8 mouse cellular contexts compared by ENCODE assay signal in the genomic region with DNA sequence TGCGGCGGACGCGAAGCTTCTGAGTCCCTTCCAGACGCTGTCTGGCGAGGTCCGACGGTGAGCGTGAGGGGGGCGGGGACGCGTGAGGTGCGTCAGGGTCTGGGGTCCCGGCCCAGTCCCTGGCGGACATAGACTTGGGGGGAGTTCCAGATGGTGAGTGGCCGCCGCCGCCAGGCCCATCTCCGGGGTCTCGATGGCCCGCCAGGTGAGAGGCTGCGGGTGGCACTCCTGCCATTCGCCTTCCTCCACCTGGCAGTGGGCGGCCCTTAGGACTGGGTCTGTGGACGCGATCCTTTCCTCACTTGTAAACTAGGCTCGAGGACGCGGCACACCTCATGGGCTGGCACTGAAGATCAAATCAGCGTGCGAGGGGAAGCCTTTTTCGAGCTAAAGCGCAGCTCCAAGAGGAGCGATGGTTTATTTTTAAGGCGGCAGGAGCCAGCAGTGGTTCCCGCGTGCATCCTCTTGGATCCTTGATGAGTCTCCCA. TPM values are rescaled to one million over a fixed set of nuclear protein-coding genes. Genes with fewer than 3 reads are reported as not detected.
DNase-seq lines count a peak whose midpoint lies in the region; ATAC-seq and TF ChIP-seq lines count a peak whose summit lies in the region.

No protein-coding gene starts in this region.

- WGBS in heart, embryonic 10.5 days = 0% methylated on average over 37 of the region's 37 CpGs
- 0% methylated on average over 37 of the region's 37 CpGs for WGBS in hindbrain, embryonic 11.5 days
- under 1% methylated on average over 29 of the region's 37 CpGs for WGBS in limb, embryonic 14.5 days
- under 1% methylated on average over 37 of the region's 37 CpGs for WGBS in midbrain, embryonic 14.5 days

- H3K36me3 ChIP-seq in heart, embryonic 10.5 days = peaks cover 28% of the 10 kb centered on the region
- peaks cover 34% of the 10 kb centered on the region for H3K36me3 ChIP-seq in C2C12 (ENCODE audit: control insufficient read depth, insufficient read depth)
- H3K36me3 ChIP-seq in hindbrain, embryonic 11.5 days (ENCODE audit: control insufficient read depth, insufficient read depth, low read length) = peaks cover 10% of the 10 kb centered on the region
- peaks cover 34% of the 10 kb centered on the region for H3K36me3 ChIP-seq in limb, embryonic 14.5 days (ENCODE audit: control insufficient read depth, insufficient read depth, low read length)
- peaks cover 18% of the 10 kb centered on the region; the same call in 1 of the 2 replicates for H3K36me3 ChIP-seq in midbrain, embryonic 14.5 days (ENCODE audit: control insufficient read depth, insufficient read depth, low read length)

- peak; percentile 94 for ATAC-seq in hindbrain, embryonic 11.5 days (ENCODE audit: low FRiP score)
- peak; percentile 81 for ATAC-seq in limb, embryonic 14.5 days (ENCODE audit: low FRiP score, low read depth)
- peak; percentile 88 for ATAC-seq in midbrain, embryonic 14.5 days (ENCODE audit: low FRiP score, low TSS enrichment)

- H3K4me1 ChIP-seq in heart, embryonic 10.5 days = peaks cover 10% of the 10 kb centered on the region
- H3K4me1 ChIP-seq in hindbrain, embryonic 11.5 days (replicated peaks; ENCODE audit: control insufficient read depth, insufficient read depth, low read length) = no peaks in the 10 kb centered on the region
- H3K4me1 ChIP-seq in limb, embryonic 14.5 days (ENCODE audit: control insufficient read depth, insufficient read depth, low read length) = peaks cover 4% of the 10 kb centered on the region; the same call in 1 of the 2 replicates
- peaks cover 13% of the 10 kb centered on the region for H3K4me1 ChIP-seq in midbrain, embryonic 14.5 days (ENCODE audit: control insufficient read depth, insufficient read depth, low read length)

- TF ChIP-seq POLR2A in limb, embryonic 14.5 days (IDR thresholded peaks at IDR 0.05; ENCODE audit: borderline replicate concordance, extremely low read depth, insufficient read depth, insufficient read length) = no peak

- peak overlapping the region; percentile 77 for H3ac ChIP-seq in C2C12 (ENCODE audit: control insufficient read depth, insufficient read length, low read depth)

- H3K9ac ChIP-seq in hindbrain, embryonic 11.5 days (ENCODE audit: low read depth, low read length) = peak overlapping the region; percentile 83
- H3K9ac ChIP-seq in limb, embryonic 14.5 days (ENCODE audit: low read depth, low read length, severe bottlenecking) = peak overlapping the region; percentile 74
- H3K9ac ChIP-seq in midbrain, embryonic 14.5 days (replicated peaks; ENCODE audit: low read length) = peak overlapping the region; percentile 83

- DNase-seq in heart, embryonic 10.5 days (ENCODE audit: low spot score) = peak; percentile 79
- no peak for DNase-seq in heart, adult 18-20 months
- peak; percentile 45 for DNase-seq in c-Kit-positive CD71-positive TER-119-positive erythroid progenitor cells, embryonic 14.5 days (ENCODE audit: low spot score)
- DNase-seq in hindbrain, embryonic 11.5 days (ENCODE audit: low spot score) = no peak
- DNase-seq in limb, embryonic 14.5 days (ENCODE audit: low spot score) = peak; percentile 20
- peak; percentile 68 for DNase-seq in midbrain, embryonic 14.5 days
- DNase-seq in adrenal gland, adult 2 months = no peak

- H3K79me2 ChIP-seq in C2C12 (ENCODE audit: control insufficient read depth, insufficient read depth) = peaks cover 71% of the 10 kb centered on the region

- no peak for TF ChIP-seq CTCF in C2C12 (IDR thresholded peaks at IDR 0.05; ENCODE audit: control insufficient read depth, insufficient read depth, insufficient read length)

- H3K27ac ChIP-seq in heart, embryonic 10.5 days = peak overlapping the region; percentile 92
- H3K27ac ChIP-seq in hindbrain, embryonic 11.5 days (ENCODE audit: low read depth, low read length) = peak overlapping the region; percentile 74
- H3K27ac ChIP-seq in limb, embryonic 14.5 days (replicated peaks; ENCODE audit: low read depth, low read length) = peak overlapping the region; percentile 39
- H3K27ac ChIP-seq in midbrain, embryonic 14.5 days (replicated peaks; ENCODE audit: low read depth, low read length) = peak overlapping the region; percentile 90

- H3K27me3 ChIP-seq in heart, embryonic 10.5 days (ENCODE audit: insufficient read depth, poor library complexity, severe bottlenecking) = no peaks in the 10 kb centered on the region
- H3K27me3 ChIP-seq in C2C12 (ENCODE audit: control insufficient read depth, insufficient read depth, insufficient read length) = no peaks in the 10 kb centered on the region
- no peaks in the 10 kb centered on the region for H3K27me3 ChIP-seq in hindbrain, embryonic 11.5 days (ENCODE audit: control insufficient read depth, insufficient read depth, low read length)
- H3K27me3 ChIP-seq in limb, embryonic 14.5 days (ENCODE audit: control insufficient read depth, insufficient read depth, low read length) = no peaks in the 10 kb centered on the region
- H3K27me3 ChIP-seq in midbrain, embryonic 14.5 days (ENCODE audit: control insufficient read depth, insufficient read depth, low read length) = no peaks in the 10 kb centered on the region

- H3K9me3 ChIP-seq in heart, embryonic 10.5 days = no peaks in the 10 kb centered on the region
- H3K9me3 ChIP-seq in hindbrain, embryonic 11.5 days (ENCODE audit: control insufficient read depth, low read length) = no peaks in the 10 kb centered on the region
- no peaks in the 10 kb centered on the region for H3K9me3 ChIP-seq in limb, embryonic 14.5 days (ENCODE audit: control insufficient read depth, low read length)
- no peaks in the 10 kb centered on the region for H3K9me3 ChIP-seq in midbrain, embryonic 14.5 days (ENCODE audit: control insufficient read depth, low read length)

- peak overlapping the region; percentile 71 for H3K4me2 ChIP-seq in hindbrain, embryonic 11.5 days (replicated peaks; ENCODE audit: low read depth, low read length)
- peak overlapping the region; percentile 87 for H3K4me2 ChIP-seq in limb, embryonic 14.5 days (replicated peaks; ENCODE audit: low read depth, low read length, severe bottlenecking)
- H3K4me2 ChIP-seq in midbrain, embryonic 14.5 days (ENCODE audit: low read length) = peak overlapping the region; percentile 79

- peak overlapping the region; percentile 93 for H3K4me3 ChIP-seq in heart, embryonic 10.5 days
- peak overlapping the region; percentile 95 for H3K4me3 ChIP-seq in C2C12 (ENCODE audit: insufficient read depth, poor library complexity, severe bottlenecking)
- peak overlapping the region; percentile 84 for H3K4me3 ChIP-seq in hindbrain, embryonic 11.5 days (ENCODE audit: low read depth, low read length)
- H3K4me3 ChIP-seq in limb, embryonic 14.5 days (replicated peaks; ENCODE audit: low read length) = peak overlapping the region; percentile 70
- peak overlapping the region; percentile 83 for H3K4me3 ChIP-seq in midbrain, embryonic 14.5 days (replicated peaks; ENCODE audit: low read depth, low read length)

- peaks cover 48% of the 10 kb centered on the region for H3K79me3 ChIP-seq in C2C12 (ENCODE audit: low read depth)

TF ChIP-seq in C2C12, 6 proteins besides CTCF, POLR2A, EP300 and RAD21:
- TF ChIP-seq MYOG (IDR thresholded peaks at IDR 0.05; ENCODE audit: control insufficient read depth, extremely low read depth, insufficient read length) = no peak
- no peak for TF ChIP-seq CEBPB (IDR thresholded peaks at IDR 0.05; ENCODE audit: low read depth)
- no peak for TF ChIP-seq MAX (IDR thresholded peaks at IDR 0.05)
- no peak for TF ChIP-seq MYOD1 (IDR thresholded peaks at IDR 0.05; ENCODE audit: control insufficient read depth, insufficient read length, low read depth)
- TF ChIP-seq FOSL1 (IDR thresholded peaks at IDR 0.05; ENCODE audit: insufficient read depth, low read length, poor library complexity, severe bottlenecking) = no peak
- no peak for TF ChIP-seq USF1 (IDR thresholded peaks at IDR 0.05; ENCODE audit: low read depth)

RNA-seq across cellular contexts. Expression of a gene that starts 0.4 kb away (rescaled TPM):
- polyA plus RNA-seq in heart, embryonic 10.5 days (2016; fragmentation: Nextera tagmentation; extraction: Ambion mirVana) = 2.1 and 2.2 TPM in 2 replicates
- total RNA-seq in heart, adult 18-20 months (2021) = 10 to 100 TPM; 13.1 to 14.0 TPM
- 3.8 TPM for polyA plus RNA-seq in C2C12 (2012; fragmentation: generic; extraction: Trizol)
- polyA plus RNA-seq in hindbrain, embryonic 11.5 days (2014; fragmentation: Nextera tagmentation; extraction: Ambion mirVana) = 4.6 and 8.7 TPM in 2 replicates
- polyA plus RNA-seq in limb, embryonic 14.5 days (2012; rRNA removed) = 7.4 and 7.6 TPM in 2 replicates
- polyA plus RNA-seq in limb, embryonic 14.5 days (2014; fragmentation: Nextera tagmentation; extraction: Ambion mirVana) = 3.5 and 4.0 TPM in 2 replicates
- 9.0 and 15.2 TPM in 2 replicates for polyA plus RNA-seq in midbrain, embryonic 14.5 days (2014; fragmentation: Nextera tagmentation; extraction: Ambion mirVana)
- 10 to 100 TPM; 24.8 to 27.5 TPM for total RNA-seq in adrenal gland, adult 2 months (2021)
- 5.1 and 10.0 TPM in 2 replicates for polyA plus RNA-seq in adrenal gland, adult 2 months (2012; rRNA removed)

RNA-seq across cellular contexts. Expression of a gene that starts 14.5 kb away (rescaled TPM):
- 58.1 and 76.3 TPM in 2 replicates for polyA plus RNA-seq in heart, embryonic 10.5 days (2016; fragmentation: Nextera tagmentation; extraction: Ambion mirVana)
- under 1 TPM; 0.59 to 0.69 TPM for total RNA-seq in heart, adult 18-20 months (2021)
- polyA plus RNA-seq in C2C12 (2012; fragmentation: generic; extraction: Trizol) = 22.5 TPM
- polyA plus RNA-seq in hindbrain, embryonic 11.5 days (2014; fragmentation: Nextera tagmentation; extraction: Ambion mirVana) = 95.9 and 105 TPM in 2 replicates
- polyA plus RNA-seq in limb, embryonic 14.5 days (2012; rRNA removed) = 45.4 and 46.5 TPM in 2 replicates
- 80.7 and 91.7 TPM in 2 replicates for polyA plus RNA-seq in limb, embryonic 14.5 days (2014; fragmentation: Nextera tagmentation; extraction: Ambion mirVana)
- 17.7 and 26.8 TPM in 2 replicates for polyA plus RNA-seq in midbrain, embryonic 14.5 days (2014; fragmentation: Nextera tagmentation; extraction: Ambion mirVana)
- total RNA-seq in adrenal gland, adult 2 months (2021) = 1 to 10 TPM; 2.3 to 3.2 TPM
- 0.57 and 0.89 TPM in 2 replicates for polyA plus RNA-seq in adrenal gland, adult 2 months (2012; rRNA removed)

Comparison
In these comparisons a context has a peak if more than half of its experiments do, and no peak if none do; other contexts are left out.
1. DNase-seq: peak in heart, embryonic 10.5 days (single experiment), c-Kit-positive CD71-positive TER-119-positive erythroid progenitor cells, embryonic 14.5 days (single experiment), limb, embryonic 14.5 days (single experiment) and midbrain, embryonic 14.5 days (single experiment); none in heart, adult 18-20 months (0 of 2), hindbrain, embryonic 11.5 days (single experiment) and adrenal gland, adult 2 months (single experiment).
2. H3K27ac ChIP-seq: peak in every context shown above with its lines; median percentile 92 in heart, embryonic 10.5 days; 90 in midbrain, embryonic 14.5 days; 74 in hindbrain, embryonic 11.5 days; 39 in limb, embryonic 14.5 days.
3. Peak in every context shown above with its lines, with median percentiles within 50 percentile points of each other: H3K4me3 ChIP-seq, ATAC-seq, H3K4me2 ChIP-seq and H3K9ac ChIP-seq.